Mouse (Mus musculus) thymus, postnatal 36 days (tissue): ENCODE data around the gene Rpl39l.
"Not testable (repeated sequence)": the region's sequence is repeated elsewhere in the genome, so short reads cannot be mapped to it uniquely, and the experiment has no call there.

Source experiments
- DNase-seq, 2 experiments: peaks; one replicate each; pipeline ENCODE4 v3.0.0; 2022; ENCODE audit warnings: mixed read lengths in 2 of 2

Rpl39l gene

GRCm38 (mm10) chr16:10170005-10170404 lies at the start of gene Rpl39l:
Gene Rpl39l (plus strand): TSS chr16:10170226.
- no peak for DNase-seq

DNA sequence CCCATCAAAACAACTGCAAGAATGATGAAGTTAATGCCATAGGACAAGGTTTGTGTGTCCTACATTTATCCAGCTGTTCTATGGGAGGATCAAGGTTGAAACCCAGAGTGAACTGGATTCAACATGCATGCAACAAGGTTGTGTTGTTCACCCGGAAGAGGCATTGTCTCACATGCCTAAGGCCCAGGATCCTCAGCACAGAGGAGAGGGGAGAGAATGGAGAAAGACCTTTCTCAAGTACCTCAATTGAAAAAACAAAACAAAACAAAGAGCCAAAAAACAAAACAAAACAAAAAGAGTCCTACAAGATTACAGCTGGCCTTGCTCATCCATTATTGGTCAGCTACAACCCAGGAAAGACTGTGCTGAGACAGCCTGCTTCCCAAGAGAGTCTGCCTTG lies 42.4 kb upstream of the Rpl39l start:
- DNase-seq = no peak

- DNase-seq = no peak
These were observed 40.7 kb upstream of the Rpl39l start for GRCm38 (mm10) chr16:10129052-10129911.

DNA sequence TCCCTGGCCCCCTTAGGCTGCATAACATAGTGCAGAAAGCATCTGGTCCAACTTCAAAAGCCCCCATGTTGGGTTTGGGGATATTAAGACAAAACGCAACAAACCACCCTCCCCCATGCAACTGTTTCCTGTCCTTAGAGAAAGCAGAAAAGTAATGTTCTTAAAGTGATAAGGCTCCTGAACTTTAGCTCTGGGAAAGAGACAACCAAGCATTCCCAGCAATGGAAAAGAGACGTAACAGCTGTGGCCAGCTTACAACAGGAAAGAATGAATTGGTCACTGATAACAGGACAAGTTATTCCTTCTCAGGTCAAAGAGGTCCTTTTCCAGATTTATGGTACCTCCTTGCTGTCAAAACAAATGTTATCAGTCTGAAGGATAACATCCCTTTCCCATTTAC lies 26.9 kb upstream of the Rpl39l start:
- no peak for DNase-seq

DNA sequence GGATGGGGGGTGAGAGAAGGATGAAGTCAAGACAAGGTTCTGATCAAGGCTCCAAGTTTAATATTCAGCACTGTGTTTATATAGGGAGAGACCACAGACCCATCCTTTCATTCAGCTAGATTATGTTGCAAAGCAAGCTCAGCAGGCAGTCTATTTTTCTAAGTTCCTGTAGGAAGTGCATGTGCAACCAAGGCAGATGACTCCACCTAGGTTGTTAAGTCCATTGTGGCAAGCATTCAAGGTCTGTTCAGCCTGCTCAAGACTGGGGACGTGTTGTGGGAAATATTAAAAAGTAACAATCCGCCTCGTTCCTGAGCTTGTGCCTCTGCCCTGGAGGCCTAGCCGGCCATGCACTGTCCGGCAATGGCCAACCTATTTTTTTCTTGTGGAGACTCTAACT lies 22.6 kb upstream of the Rpl39l start:
- DNase-seq = no peak

GRCm38 (mm10) chr16:10169123-10169905 lies 712 bp upstream of the Rpl39l start:
- no peak for DNase-seq

GRCm38 (mm10) chr16:10171276-10171675 lies 1.2 kb downstream of the Rpl39l start:
- no peak for DNase-seq

DNA sequence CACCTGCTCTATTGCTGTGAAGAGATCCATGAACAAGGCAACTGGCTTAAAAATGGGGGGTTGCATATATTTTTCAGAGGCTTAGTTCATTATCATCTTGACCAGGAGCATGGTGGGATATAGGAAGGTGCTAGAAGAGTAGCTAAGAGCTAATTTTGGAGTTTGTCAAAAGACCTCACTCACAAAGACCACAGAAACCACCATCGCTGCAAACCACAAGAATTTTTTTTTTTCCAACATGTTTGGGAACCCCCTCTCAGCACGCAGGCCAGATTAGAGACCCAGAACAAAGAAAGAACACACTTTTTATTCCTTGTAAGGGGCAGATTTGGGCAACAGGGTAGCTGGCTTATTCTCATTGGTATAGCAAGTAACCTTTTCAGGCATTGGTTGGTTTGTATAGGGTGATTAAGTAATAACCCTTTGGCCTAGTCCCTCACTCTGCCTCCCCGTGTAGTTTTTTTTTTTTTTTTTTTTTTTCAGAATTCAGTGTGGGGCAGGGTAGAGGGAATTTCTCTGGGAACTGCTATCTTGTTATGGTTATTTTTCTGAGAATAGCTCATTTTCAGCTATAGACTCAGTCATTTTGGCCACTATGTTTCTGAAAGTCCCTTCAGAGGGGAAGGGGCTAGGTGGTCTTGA lies 2.3 kb downstream of the Rpl39l start:
- DNase-seq = no peak

- DNase-seq = not testable (repeated sequence)
These were observed 17.4 kb downstream of the Rpl39l start for GRCm38 (mm10) chr16:10187461-10187860.

- DNase-seq = peak in 1 of 2 experiments; percentile 5
These were observed 22.9 kb downstream of the Rpl39l start, which contains the start of gene Atf7ip2 for GRCm38 (mm10) chr16:10192679-10193506. Gene Atf7ip2 (plus strand): TSS chr16:10192712.

GRCm38 (mm10) chr16:10208777-10209176 lies 38.8 kb downstream of the Rpl39l start:
- DNase-seq = no peak

DNA sequence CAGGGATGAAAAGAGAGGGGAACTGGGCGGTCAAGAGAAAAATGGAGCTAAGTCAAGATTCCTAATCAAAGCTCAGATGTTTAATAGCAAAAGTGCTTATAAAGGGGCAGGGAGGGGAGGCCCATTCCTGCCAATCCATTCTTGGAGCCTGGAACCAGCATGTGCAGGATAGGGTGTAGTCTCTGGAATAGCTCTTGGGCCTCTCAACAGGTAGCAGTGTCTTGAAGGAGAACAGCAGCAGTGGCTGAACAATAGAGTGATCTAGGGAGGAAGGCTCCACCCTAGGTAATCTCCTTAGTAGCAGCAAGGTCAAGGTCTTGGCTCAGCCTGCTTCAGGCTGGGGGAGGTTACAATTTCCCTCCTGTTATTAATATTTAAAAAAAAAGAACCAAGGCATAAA lies 46.3 kb downstream of the Rpl39l start:
- not testable (repeated sequence) for DNase-seq

GRCm38 (mm10) chr16:10217020-10217419 lies 47.0 kb downstream of the Rpl39l start:
- not testable (repeated sequence) for DNase-seq
